Mouse (Mus musculus) liver, embryonic 14.5 days (tissue): ENCODE measurements at regions not wholly inside any gene's neighbourhood (a gene's known extent, or its start where the extent isn't known, plus 50 kb on each side); places are given as distances from the start of the nearest gene placed in this dataset. TPM values are rescaled to one million over a fixed set of nuclear protein-coding genes. Genes with fewer than 3 reads are reported as not detected.

Experiments
- ATAC-seq: fragments of 200-750 bp; cut with Nextera tagmentation; 2 replicates; pipeline ENCODE4 v1.8.0; 2017; ENCODE audit warnings: moderate number of reproducible peaks, mild to moderate bottlenecking, moderate library complexity; ENCODE audit not compliant: insufficient read depth
- DNase-seq, 3 experiments: peaks; one replicate each; pipeline ENCODE4 v3.0.0-alpha.2; 2012 to 2013; ENCODE audit warnings: low read depth in 3 of 3, low spot score in 3 of 3
- H3K27ac ChIP-seq: fragments of 300-500 bp; sonication (generic); 2 replicates; pipeline ENCODE4 v1.5.1; 2014; ENCODE audit warnings: moderate library complexity, mild to moderate bottlenecking, control low read depth, inconsistent platforms
- H3K27me3 ChIP-seq: fragments of 300-500 bp; sonication (generic); 2 replicates; pipeline ENCODE4 v1.6.1; 2014; ENCODE audit warnings: mild to moderate bottlenecking, low read length, moderate library complexity; ENCODE audit not compliant: control insufficient read depth, insufficient read depth
- H3K36me3 ChIP-seq: fragments of 300-500 bp; sonication (generic); replicated peaks from 2 replicates; pipeline ENCODE4 v1.6.1; 2014; ENCODE audit warnings: low read depth; ENCODE audit not compliant: control insufficient read depth, insufficient read depth
- H3K4me1 ChIP-seq, 2 experiments: fragments of 200-500 bp in 1 of 2; fragments of 300-500 bp in 1 of 2; sonication (generic) in 1 of 2; replicated peaks; 2 replicates each; pipeline ENCODE4 v1.6.1; 2012 to 2014; ENCODE audit warnings: antibody characterized with exemption in 1 of 2, inconsistent platforms in 1 of 2, low read length in 1 of 2; ENCODE audit not compliant: control insufficient read depth in 2 of 2, insufficient read depth in 2 of 2
- H3K4me2 ChIP-seq: fragments of 300-500 bp; sonication (generic); 2 replicates; pipeline ENCODE4 v1.6.1; 2014; ENCODE audit warnings: low read depth, mild to moderate bottlenecking, control low read depth, moderate library complexity
- H3K4me3 ChIP-seq, 2 experiments: fragments of 200-500 bp in 1 of 2; fragments of 300-500 bp in 1 of 2; sonication (generic) in 1 of 2; 2 replicates each; pipeline ENCODE4 v1.5.1; 2012 to 2014; ENCODE audit warnings: low read depth in 2 of 2, low read length in 2 of 2, mild to moderate bottlenecking in 2 of 2, control low read depth in 1 of 2, inconsistent platforms in 1 of 2, moderate library complexity in 1 of 2; ENCODE audit not compliant: insufficient read depth in 1 of 2
- H3K9ac ChIP-seq: fragments of 300-500 bp; sonication (generic); replicated peaks from 2 replicates; pipeline ENCODE4 v1.6.1; 2014; ENCODE audit warnings: mild to moderate bottlenecking, control low read depth, moderate library complexity
- H3K9me3 ChIP-seq: fragments of 300-500 bp; sonication (generic); 2 replicates; pipeline ENCODE4 v1.6.1; 2016; ENCODE audit warnings: low read length, mixed read lengths; ENCODE audit not compliant: control insufficient read depth
- CTCF ChIP-seq: IDR thresholded peaks from 2 replicates; pipeline ENCODE4 v1.5.1; 2016; ENCODE audit warnings: antibody characterized with exemption, low read depth, control low read depth
- EP300 ChIP-seq: IDR thresholded peaks from 2 replicates; pipeline ENCODE4 v1.6.1; 2016; ENCODE audit warnings: antibody characterized with exemption, low read depth
- WGBS: fragments of 180-500 bp; shearing (Covaris S2); extraction: QIAGEN DNeasy Blood & Tissue Kit; methylation state at CpG from one replicate; pipeline ENCODE4 v1.1.7; 2014; ENCODE audit not compliant: insufficient replicate concordance; 5-methylcytosine and 5-hydroxymethylcytosine counted together
- microRNA-seq: library from miRNA; unstranded; fragments of <30 nt; microRNA quantifications from one replicate; pipeline ENCODE4, GENCODE M21; 2016

DNA sequence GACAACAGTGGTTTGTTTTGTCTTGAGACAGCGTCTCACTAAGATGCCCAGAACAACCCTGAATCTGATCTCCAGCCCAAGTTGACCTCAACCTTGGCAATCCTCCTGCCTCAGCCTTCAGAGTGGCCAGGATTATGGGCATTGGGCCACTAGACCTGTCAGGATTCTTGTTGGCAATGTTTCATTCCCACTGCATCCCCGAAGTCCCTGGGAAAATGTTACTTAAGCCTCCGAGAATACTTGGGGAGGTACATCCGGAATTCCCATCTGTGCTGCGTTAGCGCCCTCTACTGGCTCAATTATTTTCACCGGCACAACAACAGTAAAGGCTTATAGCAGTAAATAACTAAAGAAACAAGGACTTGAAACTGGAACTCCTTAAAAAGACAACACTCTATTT is 78.9 kb upstream of the Tmem260 start:
- TF ChIP-seq EP300 (no peak), CTCF (peak; percentile 71)
- 13% methylated on average over 7 of the region's 7 CpGs for WGBS

DNA sequence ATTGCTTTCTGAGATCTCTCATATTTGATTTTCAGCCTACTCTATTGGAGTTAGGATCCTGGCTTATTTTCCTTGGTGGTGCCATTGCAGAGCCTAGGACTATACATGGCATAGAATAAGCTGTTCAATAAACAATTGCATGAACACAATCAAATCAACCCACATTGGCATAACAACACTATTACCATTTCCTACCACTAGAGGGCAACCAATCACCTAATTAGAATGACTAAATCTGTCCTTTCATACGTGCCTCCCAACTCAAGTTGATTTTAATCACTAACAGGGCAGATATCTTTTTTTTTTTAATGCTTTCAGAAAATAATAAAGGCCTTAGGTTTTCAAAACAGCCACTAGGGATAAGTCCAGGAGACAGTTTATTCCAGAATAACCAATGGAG is 75.6 kb upstream of the Tmem260 start:
- ATAC-seq = no peak
- Histone ChIP-seq H3K27me3 (no peaks in the 10 kb centered on the region), H3K9me3 (no peaks in the 10 kb centered on the region), H3K27ac (no peak overlapping the region), H3K4me3 (no peak overlapping the region), H3K4me2 (no peak overlapping the region), H3K36me3 (no peaks in the 10 kb centered on the region), H3K9ac (no peak overlapping the region), H3K4me1 (no peaks in the 10 kb centered on the region)
- peak; percentile 4 to 24 (median 20) for DNase-seq
- peak; percentile 74 for TF ChIP-seq CTCF
- TF ChIP-seq EP300 = no peak
- 0% methylated on average over 1 of the region's 1 CpGs for WGBS

More for the DNA sequence above, 78.9 kb upstream of the Tmem260 start:
- H3K9ac ChIP-seq = no peak overlapping the region
- peak; percentile 2 to 23 (median 12) for DNase-seq
- no peak overlapping the region for H3K4me3 ChIP-seq
- no peak overlapping the region for H3K27ac ChIP-seq
- H3K27me3 ChIP-seq = no peaks in the 10 kb centered on the region
- H3K36me3 ChIP-seq = no peaks in the 10 kb centered on the region
- H3K4me1 ChIP-seq = no peaks in the 10 kb centered on the region
- H3K4me2 ChIP-seq = no peak overlapping the region
- no peaks in the 10 kb centered on the region for H3K9me3 ChIP-seq
- no peak for ATAC-seq

DNA sequence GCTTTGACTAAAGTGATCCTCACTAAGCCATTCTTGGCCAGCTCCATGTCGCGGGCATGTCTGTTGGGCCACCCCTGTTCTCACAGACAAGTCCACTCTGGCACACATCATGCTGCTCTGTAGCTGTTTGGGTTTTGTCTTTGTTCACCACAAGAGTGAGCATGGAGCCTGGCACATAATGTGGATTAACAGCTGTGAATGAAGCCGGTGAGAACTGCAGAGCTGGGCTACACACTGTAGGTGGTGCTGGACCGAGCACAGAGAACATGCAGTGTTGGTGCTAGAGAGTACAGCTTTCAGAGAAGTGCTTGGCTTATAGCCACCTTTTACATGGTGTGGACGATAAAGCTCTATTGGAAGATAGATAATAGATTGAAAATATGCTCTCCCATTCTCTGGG is 74.2 kb upstream of the Tmem260 start:
- ATAC-seq (no peak), DNase-seq (no peak)
- TF ChIP-seq CTCF (peak; percentile 30; the same call in 1 of the 2 replicates), EP300 (no peak)
- no peak overlapping the region for H3K27ac ChIP-seq
- WGBS = 50% methylated on average over 5 of the region's 5 CpGs
- no peak overlapping the region for H3K9ac ChIP-seq
- H3K4me2 ChIP-seq = no peak overlapping the region
- no peaks in the 10 kb centered on the region for H3K4me1 ChIP-seq
- H3K36me3 ChIP-seq = no peaks in the 10 kb centered on the region
- H3K9me3 ChIP-seq = no peaks in the 10 kb centered on the region
- H3K4me3 ChIP-seq = no peak overlapping the region
- H3K27me3 ChIP-seq = no peaks in the 10 kb centered on the region

DNA sequence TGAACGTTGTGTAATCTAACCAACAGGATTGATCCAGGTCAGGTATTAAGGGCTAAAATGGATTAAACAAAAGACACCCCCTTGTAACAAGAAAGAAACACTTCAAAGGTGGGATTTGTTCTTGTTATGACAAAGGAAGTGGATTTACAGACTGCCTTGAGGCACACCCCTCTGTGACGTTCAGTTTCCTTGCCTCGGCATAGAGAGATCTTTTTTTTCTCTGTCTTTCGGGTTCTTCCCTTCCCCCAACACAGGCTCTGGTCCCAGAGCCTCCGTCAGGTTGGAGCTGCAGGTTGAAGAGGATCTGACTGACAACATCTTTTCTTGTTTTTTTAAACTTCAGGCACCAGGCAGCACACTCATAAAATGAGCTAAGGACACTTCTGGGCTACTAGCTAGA is 69.8 kb upstream of the Tmem260 start:
- no peak for DNase-seq
- Histone ChIP-seq H3K36me3 (no peaks in the 10 kb centered on the region), H3K27me3 (no peaks in the 10 kb centered on the region), H3K27ac (no peak overlapping the region), H3K4me3 (no peak overlapping the region), H3K4me1 (no peaks in the 10 kb centered on the region), H3K9me3 (no peaks in the 10 kb centered on the region), H3K4me2 (no peak overlapping the region), H3K9ac (no peak overlapping the region)
- no peak for ATAC-seq
- TF ChIP-seq CTCF = no peak
- no peak for TF ChIP-seq EP300
- WGBS = 36% methylated on average over 5 of the region's 5 CpGs

Small RNA genes lying in the stretch of these regions (microRNA-seq; reads per million reads assigned to microRNA genes)
- not detected for gene Gm23881
